Mouse (Mus musculus): ENCODE measurements around the gene Tmem200b. TPM values are rescaled to one million over a fixed set of nuclear protein-coding genes. Genes with fewer than 3 reads are reported as not detected.

Tmem200b gene
- polyA plus RNA-seq, 2 experiments, result 9.5 to 25.3 TPM

DNA sequence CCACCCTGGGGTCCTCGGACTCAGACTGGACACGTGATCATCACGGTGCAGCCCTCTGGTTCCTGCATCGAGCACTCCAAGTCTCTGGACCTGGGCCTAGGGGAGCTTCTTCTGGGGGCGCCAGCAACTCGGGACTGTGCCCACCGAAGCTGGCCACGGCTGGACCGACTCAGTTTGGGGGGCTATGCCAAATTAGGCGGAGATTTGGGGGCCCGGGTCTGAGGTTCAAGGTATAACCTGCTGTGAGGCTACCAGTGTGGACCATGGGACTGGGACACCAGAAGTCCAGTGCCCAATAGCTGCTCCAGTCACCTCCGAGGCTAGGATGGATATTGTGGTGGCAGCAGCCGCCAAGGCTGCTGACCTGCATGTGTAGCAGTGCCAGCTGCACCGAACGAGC is 833 bp downstream of the Tmem200b start:
- Histone ChIP-seq H3K9me3 (ENCODE audit: control insufficient read depth, low read length) (no peaks in the 10 kb centered on the region), H3K27ac (replicated peaks; ENCODE audit: low read depth, low read length) (no peak overlapping the region), H3K9ac (ENCODE audit: low read depth, low read length, severe bottlenecking) (peak overlapping the region; percentile 73; the same call in 1 of the 2 replicates), H3K4me3 (replicated peaks; ENCODE audit: low read length) (peak overlapping the region; percentile 74), H3K4me2 (replicated peaks; ENCODE audit: low read depth, low read length, severe bottlenecking) (peak overlapping the region; percentile 71), H3K27me3 (ENCODE audit: control insufficient read depth, insufficient read depth, low read length) (peaks cover 13% of the 10 kb centered on the region), H3K36me3 (ENCODE audit: control insufficient read depth, insufficient read depth, low read length) (peaks cover 50% of the 10 kb centered on the region), H3K4me1 (ENCODE audit: control insufficient read depth, insufficient read depth, low read length) (peaks cover 56% of the 10 kb centered on the region)
- DNase-seq (ENCODE audit: low spot score) (no peak), ATAC-seq (ENCODE audit: low FRiP score, low read depth) (no peak)
- WGBS, result 60% methylated on average over 15 of the region's 15 CpGs
- no peak for TF ChIP-seq POLR2A (IDR thresholded peaks at IDR 0.05; ENCODE audit: borderline replicate concordance, extremely low read depth, insufficient read depth, insufficient read length)

DNA sequence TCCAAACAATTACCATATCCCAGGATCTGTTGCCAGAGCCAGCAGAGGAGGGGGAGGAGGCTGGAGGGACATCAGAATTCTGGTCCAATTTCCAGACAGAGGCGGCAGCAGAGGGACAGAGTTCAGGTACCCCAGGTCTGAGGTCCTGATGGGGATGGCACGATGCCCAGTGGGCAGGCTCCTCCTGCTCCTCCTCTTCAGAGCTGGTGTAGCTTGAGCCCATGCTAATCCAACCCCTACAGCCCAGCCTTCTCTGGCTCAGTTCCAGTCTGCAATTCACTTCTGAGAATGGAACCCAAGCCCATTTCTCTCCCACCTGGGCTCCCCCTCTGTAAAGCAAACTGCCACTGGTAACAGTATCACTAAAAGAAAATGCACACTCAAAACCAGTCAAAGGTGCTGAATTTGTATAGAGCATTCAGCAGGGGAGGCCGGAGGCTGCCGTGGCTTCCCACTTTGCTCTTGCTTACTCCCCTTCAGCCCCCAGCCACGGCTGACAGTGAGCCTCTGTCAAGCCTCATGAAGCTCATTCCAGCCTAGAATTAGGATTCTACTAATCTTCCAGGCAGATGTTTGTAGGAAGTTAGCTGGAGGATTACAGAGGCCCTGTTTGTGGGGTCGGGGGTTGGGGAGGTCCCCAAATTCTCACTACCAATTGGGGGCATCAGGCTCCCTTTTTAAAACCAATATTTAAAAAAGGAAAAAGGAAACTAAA is 2.7 kb downstream of the Tmem200b start:
- WGBS, result 62% methylated on average over 6 of the region's 6 CpGs
- H3K27ac ChIP-seq (replicated peaks; ENCODE audit: low read depth, low read length), result no peak overlapping the region
- H3K27me3 ChIP-seq (ENCODE audit: control insufficient read depth, insufficient read depth, low read length), result peaks cover 13% of the 10 kb centered on the region
- DNase-seq (ENCODE audit: low spot score) (peak; percentile 28), ATAC-seq (ENCODE audit: low FRiP score, low read depth) (no peak)
- no peak overlapping the region for H3K4me2 ChIP-seq (replicated peaks; ENCODE audit: low read depth, low read length, severe bottlenecking)
- TF ChIP-seq POLR2A (IDR thresholded peaks at IDR 0.05; ENCODE audit: borderline replicate concordance, extremely low read depth, insufficient read depth, insufficient read length), result no peak
- H3K4me3 ChIP-seq (replicated peaks; ENCODE audit: low read length), result no peak overlapping the region
- peaks cover 42% of the 10 kb centered on the region for H3K4me1 ChIP-seq (ENCODE audit: control insufficient read depth, insufficient read depth, low read length)
- no peaks in the 10 kb centered on the region for H3K9me3 ChIP-seq (ENCODE audit: control insufficient read depth, low read length)
- H3K36me3 ChIP-seq (ENCODE audit: control insufficient read depth, insufficient read depth, low read length), result peaks cover 66% of the 10 kb centered on the region
- no peak overlapping the region for H3K9ac ChIP-seq (ENCODE audit: low read depth, low read length, severe bottlenecking)

DNA sequence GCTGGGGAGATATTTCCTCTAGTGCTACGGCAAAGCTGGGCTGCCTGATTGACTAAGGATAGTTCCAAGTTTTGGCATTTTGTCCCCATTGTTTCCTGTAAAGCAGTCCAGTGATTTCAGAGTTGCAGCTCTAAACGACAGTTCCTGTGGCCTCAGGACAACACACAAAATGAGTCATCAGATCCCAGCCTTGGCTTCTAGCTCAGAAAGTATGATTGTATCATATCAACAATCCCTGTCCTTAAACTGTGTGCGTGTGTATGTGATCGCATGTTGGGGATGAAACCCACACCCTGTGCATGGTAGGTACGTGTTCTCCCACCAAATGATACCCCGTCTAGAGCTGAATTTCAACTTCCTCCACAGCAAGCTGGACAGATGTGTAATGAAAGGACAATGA is 7.6 kb downstream of the Tmem200b start:
- Histone ChIP-seq H3K9ac (ENCODE audit: low read depth, low read length, severe bottlenecking) (no peak overlapping the region), H3K4me1 (ENCODE audit: control insufficient read depth, insufficient read depth, low read length) (peaks cover 13% of the 10 kb centered on the region), H3K27me3 (ENCODE audit: control insufficient read depth, insufficient read depth, low read length) (no peaks in the 10 kb centered on the region), H3K27ac (replicated peaks; ENCODE audit: low read depth, low read length) (no peak overlapping the region), H3K4me2 (replicated peaks; ENCODE audit: low read depth, low read length, severe bottlenecking) (no peak overlapping the region), H3K36me3 (ENCODE audit: control insufficient read depth, insufficient read depth, low read length) (peaks cover 89% of the 10 kb centered on the region), H3K4me3 (replicated peaks; ENCODE audit: low read length) (no peak overlapping the region), H3K9me3 (ENCODE audit: control insufficient read depth, low read length) (no peaks in the 10 kb centered on the region)
- 88% methylated on average over 6 of the region's 6 CpGs for WGBS
- ATAC-seq (ENCODE audit: low FRiP score, low read depth), result no peak
- no peak for TF ChIP-seq POLR2A (IDR thresholded peaks at IDR 0.05; ENCODE audit: borderline replicate concordance, extremely low read depth, insufficient read depth, insufficient read length)
- no peak for DNase-seq (ENCODE audit: low spot score)

DNA sequence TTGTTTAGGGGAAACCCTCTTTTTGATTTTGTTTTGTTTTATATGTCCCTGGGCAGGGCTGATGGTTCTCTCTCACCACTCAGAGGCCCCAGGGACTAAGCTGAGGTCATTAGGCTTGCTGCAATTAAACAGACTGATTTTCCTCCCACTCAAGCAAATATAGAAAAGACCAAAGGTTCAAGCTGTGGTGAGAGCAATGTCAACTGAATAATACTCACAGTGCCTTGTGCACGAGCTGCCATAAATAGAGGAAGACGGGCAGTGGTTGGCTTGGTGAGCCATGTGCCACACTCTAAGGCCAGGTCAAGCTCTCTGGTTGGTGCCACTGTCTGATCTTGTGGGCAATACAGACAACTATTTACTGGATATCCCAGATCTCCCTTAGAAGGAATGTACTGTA is 17.9 kb downstream of the Tmem200b start:
- no peak for DNase-seq (ENCODE audit: low spot score)
- no peak for ATAC-seq (ENCODE audit: low FRiP score, low read depth)
- Histone ChIP-seq H3K36me3 (ENCODE audit: control insufficient read depth, insufficient read depth, low read length) (peaks cover 40% of the 10 kb centered on the region), H3K9ac (ENCODE audit: low read depth, low read length, severe bottlenecking) (no peak overlapping the region), H3K4me1 (ENCODE audit: control insufficient read depth, insufficient read depth, low read length) (peaks cover 4% of the 10 kb centered on the region; the same call in 1 of the 2 replicates), H3K4me2 (replicated peaks; ENCODE audit: low read depth, low read length, severe bottlenecking) (no peak overlapping the region), H3K27ac (replicated peaks; ENCODE audit: low read depth, low read length) (no peak overlapping the region), H3K27me3 (ENCODE audit: control insufficient read depth, insufficient read depth, low read length) (no peaks in the 10 kb centered on the region), H3K4me3 (replicated peaks; ENCODE audit: low read length) (no peak overlapping the region), H3K9me3 (ENCODE audit: control insufficient read depth, low read length) (no peaks in the 10 kb centered on the region)
- WGBS, result 79% methylated on average over 2 of the region's 2 CpGs
- TF ChIP-seq POLR2A (IDR thresholded peaks at IDR 0.05; ENCODE audit: borderline replicate concordance, extremely low read depth, insufficient read depth, insufficient read length), result no peak

DNA sequence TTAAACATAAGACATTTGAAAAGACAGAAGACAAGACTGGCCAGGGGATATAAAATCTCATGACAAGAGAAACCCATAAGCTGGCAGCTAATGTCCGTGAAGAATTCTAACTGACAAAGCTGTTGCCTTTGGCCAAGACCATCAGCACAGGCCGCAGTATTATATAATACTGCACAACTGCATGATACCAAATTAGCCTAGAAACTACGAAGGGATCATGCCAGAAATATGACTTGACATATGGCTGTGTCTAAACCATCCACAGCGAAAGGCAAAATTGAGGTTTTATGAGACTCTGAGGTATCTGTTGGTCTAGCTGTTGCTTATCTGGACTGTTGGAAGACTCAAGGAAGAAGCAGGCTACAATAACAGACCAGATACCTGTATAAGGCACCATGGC is 19.3 kb downstream of the Tmem200b start:
- H3K27me3 ChIP-seq (ENCODE audit: control insufficient read depth, insufficient read depth, low read length), result no peaks in the 10 kb centered on the region
- DNase-seq (ENCODE audit: low spot score) (no peak), ATAC-seq (ENCODE audit: low FRiP score, low read depth) (no peak)
- H3K27ac ChIP-seq (replicated peaks; ENCODE audit: low read depth, low read length), result no peak overlapping the region
- no peak for TF ChIP-seq POLR2A (IDR thresholded peaks at IDR 0.05; ENCODE audit: borderline replicate concordance, extremely low read depth, insufficient read depth, insufficient read length)
- H3K9ac ChIP-seq (ENCODE audit: low read depth, low read length, severe bottlenecking), result no peak overlapping the region
- H3K9me3 ChIP-seq (ENCODE audit: control insufficient read depth, low read length), result no peaks in the 10 kb centered on the region
- H3K4me3 ChIP-seq (replicated peaks; ENCODE audit: low read length), result no peak overlapping the region
- peaks cover 4% of the 10 kb centered on the region; the same call in 1 of the 2 replicates for H3K4me1 ChIP-seq (ENCODE audit: control insufficient read depth, insufficient read depth, low read length)
- 97% methylated on average over 4 of the region's 4 CpGs for WGBS
- peaks cover 30% of the 10 kb centered on the region for H3K36me3 ChIP-seq (ENCODE audit: control insufficient read depth, insufficient read depth, low read length)
- no peak overlapping the region for H3K4me2 ChIP-seq (replicated peaks; ENCODE audit: low read depth, low read length, severe bottlenecking)
